ENCODE assay signal across 30 mouse cellular contexts in genomic region chr12:35200110-35200509, GRCm38 (mm10).
DNase-seq lines count a peak whose midpoint lies in the region; ATAC-seq and TF ChIP-seq lines count a peak whose summit lies in the region.
"Had no signal": no experiment of that assay in that cellular context is flagged by ENCODE, and none has a peak within 500 bp of the region (broad histone marks: within the 10 kb centered on the region; RNA-seq: fewer than 3 reads in every experiment).

No protein-coding gene starts in this region.

- no peak overlapping the region for H3K4me3 ChIP-seq in hindbrain, embryonic 11.5 days (ENCODE audit: low read depth, low read length)
- no peak overlapping the region for H3K4me3 ChIP-seq in hindbrain, postnatal 0 days (ENCODE audit: low read length)
- no peak overlapping the region for H3K4me3 ChIP-seq in limb, embryonic 10.5 days
- H3K4me3 ChIP-seq in midbrain, embryonic 15.5 days: no peak overlapping the region
- no peak overlapping the region for H3K4me3 ChIP-seq in thymus, adult 2 months (ENCODE audit: control insufficient read depth, insufficient read depth, low read length)
- H3K4me3 ChIP-seq: forebrain, embryonic 15.5 days; heart, embryonic 10.5 days; hindbrain, embryonic 13.5 days; layer of hippocampus, adult 2 months; left cerebral cortex, adult 2 months; liver, embryonic 12.5 days; megakaryocyte, embryonic 14.5 days; midbrain, embryonic 12.5 days; neural tube, embryonic 13.5 days had no signal

- no peak for TF ChIP-seq CTCF in hindbrain, postnatal 0 days (IDR thresholded peaks at IDR 0.05; ENCODE audit: low read depth)
- no peak for TF ChIP-seq CTCF in thymus, adult 2 months (IDR thresholded peaks at IDR 0.05; ENCODE audit: borderline replicate concordance, control insufficient read depth, extremely low read depth, insufficient read depth, low read length, poor library complexity)

- no peak overlapping the region for H3K27ac ChIP-seq in hindbrain, embryonic 11.5 days (ENCODE audit: low read depth, low read length)
- no peak overlapping the region for H3K27ac ChIP-seq in hindbrain, postnatal 0 days
- H3K27ac ChIP-seq in limb, embryonic 10.5 days: peak overlapping the region; percentile 20; the same call in 1 of the 2 replicates
- H3K27ac ChIP-seq in midbrain, embryonic 15.5 days: no peak overlapping the region
- H3K27ac ChIP-seq in thymus, adult 2 months (ENCODE audit: control insufficient read depth, insufficient read depth, low read length): no peak overlapping the region
- H3K27ac ChIP-seq: forebrain, embryonic 15.5 days; heart, embryonic 10.5 days; hindbrain, embryonic 13.5 days; layer of hippocampus, adult 2 months; left cerebral cortex, adult 2 months; liver, embryonic 12.5 days; midbrain, embryonic 12.5 days; neural tube, embryonic 13.5 days had no signal

- WGBS in hindbrain, embryonic 11.5 days: 58% methylated on average over 5 of the region's 5 CpGs
- WGBS in hindbrain, postnatal 0 days: 71% methylated on average over 5 of the region's 5 CpGs
- 64% methylated on average over 5 of the region's 5 CpGs for WGBS in limb, embryonic 10.5 days
- WGBS in midbrain, embryonic 15.5 days: 67% methylated on average over 5 of the region's 5 CpGs
- 89% methylated on average over 5 of the region's 5 CpGs for WGBS in thymus, adult 2 months

- no peak for ATAC-seq in hindbrain, embryonic 11.5 days (ENCODE audit: low FRiP score)
- no peak for ATAC-seq in hindbrain, postnatal 0 days
- no peak for ATAC-seq in midbrain, embryonic 15.5 days (replicated peaks)
- ATAC-seq: forebrain, embryonic 15.5 days; intestine, postnatal 0 days; liver, embryonic 12.5 days; liver, postnatal 0 days; Patski had no signal

- no peaks in the 10 kb centered on the region for H3K27me3 ChIP-seq in hindbrain, embryonic 11.5 days (ENCODE audit: control insufficient read depth, insufficient read depth, low read length)
- H3K27me3 ChIP-seq in hindbrain, postnatal 0 days (ENCODE audit: insufficient read depth, low read length): no peaks in the 10 kb centered on the region
- H3K27me3 ChIP-seq in limb, embryonic 10.5 days (ENCODE audit: low read depth, poor library complexity, severe bottlenecking): no peaks in the 10 kb centered on the region
- no peaks in the 10 kb centered on the region for H3K27me3 ChIP-seq in midbrain, embryonic 15.5 days (replicated peaks)
- no peaks in the 10 kb centered on the region for H3K27me3 ChIP-seq in thymus, adult 2 months (ENCODE audit: control insufficient read depth, insufficient read depth, low read length)
- H3K27me3 ChIP-seq: forebrain, embryonic 15.5 days; hindbrain, embryonic 13.5 days; liver, embryonic 12.5 days; megakaryocyte, embryonic 14.5 days; midbrain, embryonic 12.5 days; neural tube, embryonic 13.5 days; Patski had no signal

- H3K4me1 ChIP-seq in hindbrain, embryonic 11.5 days (replicated peaks; ENCODE audit: control insufficient read depth, insufficient read depth, low read length): no peaks in the 10 kb centered on the region
- no peaks in the 10 kb centered on the region for H3K4me1 ChIP-seq in hindbrain, postnatal 0 days (ENCODE audit: insufficient read depth, low read length)
- no peaks in the 10 kb centered on the region for H3K4me1 ChIP-seq in limb, embryonic 10.5 days
- H3K4me1 ChIP-seq in midbrain, embryonic 15.5 days: no peaks in the 10 kb centered on the region
- no peaks in the 10 kb centered on the region for H3K4me1 ChIP-seq in thymus, adult 2 months (replicated peaks; ENCODE audit: control insufficient read depth, insufficient read depth, low read length)
- H3K4me1 ChIP-seq: forebrain, embryonic 15.5 days; heart, embryonic 10.5 days; hindbrain, embryonic 13.5 days; liver, embryonic 12.5 days; megakaryocyte, embryonic 14.5 days; midbrain, embryonic 12.5 days; neural tube, embryonic 13.5 days had no signal

- H3K36me3 ChIP-seq in hindbrain, embryonic 11.5 days (ENCODE audit: control insufficient read depth, insufficient read depth, low read length): no peaks in the 10 kb centered on the region
- no peaks in the 10 kb centered on the region for H3K36me3 ChIP-seq in hindbrain, postnatal 0 days (ENCODE audit: insufficient read depth, low read length)
- H3K36me3 ChIP-seq in limb, embryonic 10.5 days: no peaks in the 10 kb centered on the region
- H3K36me3 ChIP-seq in midbrain, embryonic 15.5 days (replicated peaks): no peaks in the 10 kb centered on the region
- no peaks in the 10 kb centered on the region for H3K36me3 ChIP-seq in thymus, adult 2 months (ENCODE audit: control insufficient read depth, insufficient read depth, low read length)
- H3K36me3 ChIP-seq: forebrain, embryonic 15.5 days; heart, embryonic 10.5 days; hindbrain, embryonic 13.5 days; liver, embryonic 12.5 days; midbrain, embryonic 12.5 days; neural tube, embryonic 13.5 days had no signal

- H3K4me2 ChIP-seq in hindbrain, embryonic 11.5 days (replicated peaks; ENCODE audit: low read depth, low read length): no peak overlapping the region
- H3K4me2 ChIP-seq in hindbrain, postnatal 0 days (ENCODE audit: low read depth, low read length): no peak overlapping the region
- H3K4me2 ChIP-seq in midbrain, embryonic 15.5 days: no peak overlapping the region
- H3K4me2 ChIP-seq: forebrain, embryonic 15.5 days; hindbrain, embryonic 13.5 days; liver, embryonic 12.5 days; midbrain, embryonic 12.5 days; neural tube, embryonic 13.5 days had no signal

- peak; percentile 12 for DNase-seq in hindbrain, embryonic 11.5 days (ENCODE audit: low spot score)
- DNase-seq in hindbrain, postnatal 0 days (ENCODE audit: low spot score): no peak
- DNase-seq in testis, postnatal 10 days (ENCODE audit: low spot score): peak; percentile 5
- no peak for DNase-seq in testis, postnatal 14 days (ENCODE audit: low spot score)
- no peak for DNase-seq in limb, embryonic 10.5 days (ENCODE audit: low spot score)
- DNase-seq in thymus, adult 2 months: no peak
- no peak for DNase-seq in spleen, postnatal 14 days (ENCODE audit: low spot score in 2 of 2)
- DNase-seq: adrenal gland, postnatal 10 days; cerebellum, adult 11 months; cerebellum, adult 9-11 months; gastrocnemius, postnatal 25 days; heart, adult 11 months; heart, postnatal 36 days; kidney, postnatal 14 days; liver, postnatal 0 days; lung, postnatal 4 days; right cerebral cortex, postnatal 4 days; thymus, postnatal 25 days had no signal

- H3K9me3 ChIP-seq in hindbrain, embryonic 11.5 days (ENCODE audit: control insufficient read depth, low read length): no peaks in the 10 kb centered on the region
- H3K9me3 ChIP-seq in hindbrain, postnatal 0 days (ENCODE audit: low read length): no peaks in the 10 kb centered on the region
- no peaks in the 10 kb centered on the region for H3K9me3 ChIP-seq in limb, embryonic 10.5 days (replicated peaks)
- H3K9me3 ChIP-seq in midbrain, embryonic 15.5 days: no peaks in the 10 kb centered on the region
- H3K9me3 ChIP-seq: forebrain, embryonic 15.5 days; heart, embryonic 10.5 days; hindbrain, embryonic 13.5 days; liver, embryonic 12.5 days; megakaryocyte, embryonic 14.5 days; midbrain, embryonic 12.5 days; neural tube, embryonic 13.5 days had no signal

- no peak overlapping the region for H3K9ac ChIP-seq in hindbrain, embryonic 11.5 days (ENCODE audit: low read depth, low read length)
- H3K9ac ChIP-seq in hindbrain, postnatal 0 days (replicated peaks; ENCODE audit: low read length): no peak overlapping the region
- H3K9ac ChIP-seq in midbrain, embryonic 15.5 days: no peak overlapping the region
- H3K9ac ChIP-seq: forebrain, embryonic 15.5 days; hindbrain, embryonic 13.5 days; liver, embryonic 12.5 days; liver, postnatal 0 days; midbrain, embryonic 12.5 days; neural tube, embryonic 13.5 days had no signal

- no peak for TF ChIP-seq POLR2A in thymus, adult 2 months (IDR thresholded peaks at IDR 0.05; ENCODE audit: control insufficient read depth, extremely low read depth, insufficient read depth, low read length, poor library complexity)

Comparison
In these comparisons a context has a peak if more than half of its experiments do, and no peak if none do; other contexts are left out.
1. DNase-seq: peak in hindbrain, embryonic 11.5 days (single experiment) and testis, postnatal 10 days (single experiment); none in hindbrain, postnatal 0 days (single experiment), testis, postnatal 14 days (single experiment), limb, embryonic 10.5 days (single experiment), thymus, adult 2 months (single experiment) and spleen, postnatal 14 days (0 of 2).